Mouse (Mus musculus): ENCODE measurements around the gene Spg11.
"Not testable (repeated sequence)": the region's sequence is repeated elsewhere in the genome, so short reads cannot be mapped to it uniquely, and the experiment has no call there.

Gene Spg11

GRCm38 (mm10) chr2:122143111-122143510, 24.9 kb upstream of the Spg11 start:
- DNase-seq: no peak

GRCm38 (mm10) chr2:122141332-122141967, 23.3 kb upstream of the Spg11 start:
- no peak for DNase-seq

- no peak for DNase-seq
Measured at GRCm38 (mm10) chr2:122140815-122141214, 22.6 kb upstream of the Spg11 start.

- DNase-seq: no peak
Measured at GRCm38 (mm10) chr2:122137839-122138465, 19.8 kb upstream of the Spg11 start.

- no peak for DNase-seq
Measured at GRCm38 (mm10) chr2:122132618-122133017, 14.4 kb upstream of the Spg11 start.

- DNase-seq: no peak
Measured at GRCm38 (mm10) chr2:122132078-122132477, 13.9 kb upstream of the Spg11 start.

- DNase-seq: no peak
Measured at GRCm38 (mm10) chr2:122127635-122128034, 9.4 kb upstream of the Spg11 start.

- DNase-seq: no peak
Measured at GRCm38 (mm10) chr2:122126765-122127347, 8.7 kb upstream of the Spg11 start.

GRCm38 (mm10) chr2:122125680-122126572, 7.7 kb upstream of the Spg11 start:
- DNase-seq: no peak

GRCm38 (mm10) chr2:122116888-122117287, 1.3 kb downstream of the Spg11 start:
- DNase-seq: peak; percentile 5

- no peak for DNase-seq
Measured at GRCm38 (mm10) chr2:122109714-122110113, 8.5 kb downstream of the Spg11 start.

- DNase-seq: no peak
Measured at GRCm38 (mm10) chr2:122108101-122108500, 10.1 kb downstream of the Spg11 start.

GRCm38 (mm10) chr2:122102070-122102469, 16.1 kb downstream of the Spg11 start:
- no peak for DNase-seq

GRCm38 (mm10) chr2:122097686-122098085, 20.5 kb downstream of the Spg11 start:
- DNase-seq: not testable (repeated sequence)

- DNase-seq: no peak
Measured at GRCm38 (mm10) chr2:122093844-122094243, 24.3 kb downstream of the Spg11 start.

GRCm38 (mm10) chr2:122086446-122086845, 31.7 kb downstream of the Spg11 start:
- DNase-seq: no peak

GRCm38 (mm10) chr2:122081728-122082456, 36.3 kb downstream of the Spg11 start:
- peak; percentile 11 for DNase-seq

GRCm38 (mm10) chr2:122069922-122070321, 48.3 kb downstream of the Spg11 start:
- peak; percentile 23 for DNase-seq

GRCm38 (mm10) chr2:122069144-122069912, 48.9 kb downstream of the Spg11 start:
- no peak for DNase-seq

GRCm38 (mm10) chr2:122066241-122066640, 51.9 kb downstream of the Spg11 start:
- DNase-seq: no peak

GRCm38 (mm10) chr2:122065200-122065969, 52.8 kb downstream of the Spg11 start:
- peak; percentile 17 for DNase-seq

All from cerebellum, adult 11 months (tissue).